Mouse (Mus musculus) yolk sac, embryonic 10.5 days (tissue): ENCODE data around the gene Pced1b.
A peak's percentile ranks its signal among the peaks of the same experiment; 100 is the strongest.

Experiments used
- DNase-seq: peaks from one replicate; pipeline ENCODE4 v3.0.0-alpha.2; 2017; ENCODE audit warnings: low spot score

The Pced1b gene

DNA sequence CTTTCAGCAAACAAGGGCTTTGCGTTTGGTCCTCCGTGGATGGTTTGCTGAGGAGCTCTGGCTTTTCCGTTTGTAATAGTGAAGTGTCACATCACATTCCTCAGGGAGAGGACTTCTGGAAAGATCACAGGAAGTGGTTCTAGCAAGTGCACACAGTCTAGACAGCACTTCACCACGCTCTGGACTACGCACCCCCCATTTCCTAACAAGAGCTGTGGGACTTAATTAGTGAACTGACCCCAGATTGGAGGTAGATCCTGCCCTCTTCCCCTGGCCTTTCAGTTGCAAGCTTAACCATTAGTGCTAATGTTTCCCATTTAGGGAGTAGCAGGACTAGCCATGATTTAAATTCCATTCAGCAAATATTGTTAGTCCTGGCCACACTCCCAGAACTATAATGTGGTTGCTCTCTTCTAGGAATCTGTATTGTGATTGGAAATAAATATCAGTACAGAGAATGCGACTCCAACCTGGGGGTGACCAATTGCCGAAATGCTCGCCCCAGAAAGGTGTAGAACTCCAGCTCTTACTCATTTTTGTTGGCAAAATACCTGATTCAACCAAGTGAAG is 10.4 kb downstream of the Pced1b start:
- DNase-seq: no peak

DNA sequence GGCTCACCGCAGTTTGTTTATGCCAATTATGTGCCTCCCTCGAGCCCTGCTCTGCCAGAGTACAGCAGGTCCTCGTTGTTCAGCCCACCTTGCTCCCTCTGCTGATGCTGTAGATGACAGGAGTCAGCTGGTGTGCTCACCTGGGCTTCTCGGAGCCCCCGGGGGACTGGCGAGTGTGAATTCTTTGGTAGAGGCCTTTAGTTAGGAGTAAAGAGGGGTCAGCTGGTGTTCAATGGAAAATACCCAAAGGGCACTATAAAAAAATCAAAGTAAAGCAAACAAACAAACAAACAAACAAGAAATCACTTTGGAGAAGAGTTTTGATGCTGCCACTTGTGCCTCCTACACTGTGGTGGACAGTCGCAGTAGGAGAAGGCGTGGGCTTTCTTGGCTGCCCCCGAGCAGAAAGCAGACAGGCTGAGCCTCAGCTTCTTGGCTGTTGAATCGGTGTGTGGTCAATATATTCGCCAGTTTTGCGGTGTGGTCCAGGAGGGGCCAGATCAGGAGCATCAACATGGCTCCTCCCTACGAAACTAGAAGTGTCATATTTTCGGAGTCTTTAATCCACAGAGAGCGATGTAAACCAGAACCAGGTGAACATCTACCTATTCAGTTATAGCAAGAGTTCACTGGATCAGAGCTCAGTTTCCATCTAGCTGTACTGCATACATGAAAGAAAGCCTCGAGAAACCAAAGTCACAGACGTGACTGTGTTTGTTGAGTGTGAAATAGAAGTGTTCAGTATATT is 11.8 kb downstream of the Pced1b start:
- no peak for DNase-seq

GRCm38 (mm10) chr15:97259300-97259699 is 12.4 kb downstream of the Pced1b start:
- DNase-seq: no peak

GRCm38 (mm10) chr15:97259968-97260597 is 13.2 kb downstream of the Pced1b start:
- DNase-seq: no peak

DNA sequence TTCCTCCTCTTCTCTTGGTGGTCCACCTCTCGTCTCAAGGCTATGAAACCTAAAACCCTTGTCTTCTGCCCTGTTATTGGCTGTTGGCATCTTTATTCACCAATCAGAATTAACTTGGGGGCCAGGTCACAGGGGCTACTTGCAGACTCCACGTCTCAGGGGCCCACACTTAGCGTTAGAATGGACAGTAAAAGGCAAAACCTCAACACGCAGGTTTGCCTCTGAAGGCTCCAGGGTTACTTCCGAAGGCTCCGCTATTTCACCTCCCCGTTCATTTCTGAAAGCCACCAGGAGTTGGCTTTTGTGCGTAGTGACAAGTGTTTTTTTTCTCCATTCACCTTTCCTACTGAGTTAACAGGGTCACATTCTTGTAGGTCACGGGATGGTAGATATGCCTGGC is 15.3 kb downstream of the Pced1b start:
- no peak for DNase-seq

GRCm38 (mm10) chr15:97266236-97266845 is 19.4 kb downstream of the Pced1b start:
- no peak for DNase-seq

DNA sequence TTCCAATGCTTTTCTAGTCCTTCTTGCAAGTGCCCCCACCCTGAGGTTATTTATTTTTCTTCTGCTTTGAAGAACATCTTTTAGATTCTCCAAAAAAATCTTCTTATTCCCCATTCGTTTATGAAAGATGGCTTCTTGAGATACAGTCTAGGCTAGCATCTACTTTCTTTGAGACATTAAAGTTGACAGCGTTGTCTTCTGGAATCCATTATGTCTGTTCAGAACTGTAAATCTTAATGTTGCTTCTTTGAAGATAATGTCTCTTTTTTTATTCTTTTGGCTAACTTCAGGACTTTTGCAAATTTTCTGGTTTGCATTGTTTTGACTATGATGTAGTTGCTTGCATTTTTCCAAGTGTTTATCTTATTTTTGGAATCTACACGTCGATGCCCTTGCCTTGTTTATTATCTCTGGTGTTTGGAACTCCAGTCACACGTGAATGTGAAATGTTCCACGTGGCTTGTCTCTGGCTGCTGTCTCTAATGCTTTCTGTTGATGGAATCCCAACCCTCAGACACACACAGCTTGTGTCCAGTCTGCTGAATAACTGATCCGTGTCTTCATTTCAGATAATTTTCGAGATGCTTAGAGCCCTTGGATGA is 20.3 kb downstream of the Pced1b start:
- no peak for DNase-seq

DNA sequence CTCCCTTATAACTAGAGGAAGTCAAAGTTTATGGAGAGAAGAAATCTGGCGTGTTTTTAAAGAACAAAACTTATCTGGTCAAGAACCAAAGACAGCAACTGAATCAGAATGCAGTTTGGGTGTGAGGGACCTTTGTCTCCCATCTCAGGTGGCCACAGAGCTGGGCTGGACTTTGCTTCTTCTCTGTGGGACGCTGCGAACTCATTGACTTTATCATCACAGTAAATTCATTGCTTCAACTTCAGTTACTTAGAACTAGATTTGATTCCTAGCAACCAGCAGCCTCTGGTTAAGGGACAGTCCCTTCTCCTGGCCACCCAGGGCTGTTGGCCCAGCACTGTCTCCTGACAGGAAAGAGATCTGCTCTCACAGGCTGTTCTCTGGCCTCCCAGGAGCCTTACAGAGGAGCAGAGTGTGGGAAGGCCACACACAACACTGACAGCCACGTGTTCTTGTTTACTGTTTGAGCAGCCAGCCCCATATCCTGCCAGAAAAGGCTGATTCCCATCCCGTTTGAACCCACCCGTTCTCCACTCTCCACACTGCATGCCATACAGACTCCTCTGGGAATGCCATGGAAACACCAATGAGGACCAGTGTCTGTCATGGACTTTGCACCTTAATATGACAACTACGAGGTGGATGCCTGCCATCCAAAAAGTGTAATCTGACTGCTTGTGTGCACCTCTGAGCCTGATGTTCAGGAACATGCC is 25.2 kb downstream of the Pced1b start:
- DNase-seq: no peak

- no peak for DNase-seq
These were observed 25.9 kb downstream of the Pced1b start for GRCm38 (mm10) chr15:97272831-97273230.

- no peak for DNase-seq
These were observed 28.9 kb downstream of the Pced1b start for GRCm38 (mm10) chr15:97275626-97276395.

- DNase-seq: peak; percentile 21
These were observed 29.8 kb downstream of the Pced1b start for GRCm38 (mm10) chr15:97276660-97277153.

DNA sequence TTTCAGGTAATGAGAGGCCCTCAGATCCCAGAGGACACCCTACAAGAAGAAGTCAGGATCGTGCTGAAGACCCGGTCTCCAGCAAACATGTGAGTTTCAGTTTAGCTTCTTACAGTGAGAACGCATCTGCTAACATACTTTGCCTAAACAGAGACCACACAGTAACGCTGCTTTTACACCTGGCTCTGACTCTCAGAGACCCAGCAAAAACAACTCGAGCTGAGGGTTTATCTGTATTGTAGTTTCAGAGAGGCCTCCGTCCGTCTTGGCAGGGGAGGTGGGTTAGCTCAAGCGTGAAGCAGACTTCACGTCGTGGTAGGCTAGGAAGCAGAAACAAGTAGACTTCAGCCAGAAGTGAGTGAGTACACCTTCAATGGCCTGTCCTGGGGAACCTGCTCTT is 30.4 kb downstream of the Pced1b start:
- no peak for DNase-seq

GRCm38 (mm10) chr15:97278340-97278948 is 31.5 kb downstream of the Pced1b start:
- no peak for DNase-seq

DNA sequence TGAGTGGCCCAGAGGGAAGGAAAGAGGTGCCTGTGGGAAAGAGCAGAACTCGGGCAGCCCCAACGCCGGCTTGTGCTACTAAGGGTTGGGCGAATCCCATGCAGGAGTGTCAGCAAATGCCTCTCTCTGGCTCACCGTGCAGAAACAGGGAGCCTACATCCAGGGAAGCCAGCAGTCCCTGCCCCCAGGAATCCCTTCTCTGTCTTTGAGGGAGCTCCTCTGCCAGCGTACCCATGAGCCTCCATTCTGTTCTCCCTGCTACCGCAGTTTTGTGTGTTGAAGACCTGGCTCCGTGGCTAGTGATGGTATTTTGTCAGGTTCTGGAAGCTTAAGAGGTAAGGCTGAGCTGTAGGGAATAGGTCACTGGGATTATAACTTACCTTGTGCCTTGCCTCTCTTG is 33.2 kb downstream of the Pced1b start:
- DNase-seq: no peak

GRCm38 (mm10) chr15:97280776-97281175 is 33.9 kb downstream of the Pced1b start:
- no peak for DNase-seq

DNA sequence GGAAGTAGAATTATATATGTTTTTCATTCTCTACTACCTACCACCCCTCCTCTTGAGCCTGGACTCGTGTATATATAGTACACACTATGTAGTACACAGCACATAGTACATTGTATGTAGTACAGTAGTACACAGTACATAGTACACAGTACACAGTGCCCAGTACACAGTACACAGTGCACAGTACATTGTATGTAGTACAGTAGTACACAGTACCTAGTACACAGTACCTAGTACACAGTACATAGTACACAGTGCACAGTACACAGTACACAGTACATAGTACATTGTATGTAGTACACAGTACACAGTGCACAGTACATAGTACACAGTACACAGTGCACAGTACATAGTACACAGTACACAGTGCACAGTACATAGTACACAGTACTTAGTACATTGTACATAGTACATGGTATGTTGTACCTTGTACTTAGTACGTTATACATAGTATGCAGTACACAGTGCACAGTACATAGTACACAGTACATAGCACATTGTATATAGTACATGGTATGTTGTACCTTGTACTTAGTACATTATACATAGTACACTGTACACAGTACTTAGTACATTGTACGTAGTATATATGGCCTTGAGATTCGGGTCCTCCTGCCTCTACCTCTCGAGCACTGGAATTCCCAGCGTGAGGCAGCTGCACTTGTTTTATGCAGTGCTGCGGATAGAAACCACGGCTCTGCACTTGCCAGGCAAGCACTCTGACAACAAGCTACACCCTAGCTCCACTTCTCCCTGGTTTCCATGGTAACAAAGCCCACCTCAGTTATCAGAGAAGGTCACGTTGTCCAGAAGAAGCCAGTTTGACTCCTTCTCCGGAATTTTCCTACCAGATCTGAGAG is 35.0 kb downstream of the Pced1b start:
- DNase-seq: peak; percentile 39

- no peak for DNase-seq
These were observed 35.6 kb downstream of the Pced1b start for GRCm38 (mm10) chr15:97282572-97282881.

GRCm38 (mm10) chr15:97284201-97284600 is 37.3 kb downstream of the Pced1b start:
- DNase-seq: no peak

DNA sequence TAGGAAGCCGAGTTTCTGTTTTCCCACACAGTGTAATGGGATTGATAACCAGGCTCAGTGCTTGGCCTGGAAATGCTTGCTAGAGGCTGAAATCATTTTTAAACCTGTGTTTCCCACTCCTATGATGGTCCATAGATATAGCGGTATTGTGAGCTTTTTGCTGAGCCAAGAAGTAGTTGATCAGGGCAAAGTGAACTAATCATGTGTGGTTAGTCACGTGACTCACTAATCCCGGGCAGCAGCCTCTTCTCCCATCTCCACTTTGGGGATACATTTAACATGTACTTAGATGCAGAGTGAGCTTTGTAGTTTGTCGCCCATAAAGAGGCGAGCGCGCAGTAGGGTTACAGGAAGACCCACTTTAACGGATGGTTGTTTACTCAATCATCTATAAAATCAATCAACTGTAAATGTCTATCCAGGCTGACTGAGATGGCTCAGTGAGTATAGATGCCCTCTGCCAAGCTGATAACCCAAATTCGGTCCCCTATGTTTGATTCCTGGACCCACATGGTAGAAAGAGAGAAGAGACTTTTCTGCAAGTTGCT is 38.8 kb downstream of the Pced1b start:
- no peak for DNase-seq
